Mouse (Mus musculus) induced T-regulatory cell, adult 2 months (primary cell): Measurements from ENCODE around the gene Hectd4.
A peak's percentile ranks its signal among the peaks of the same experiment; 100 is the strongest.

Experiments used
- DNase-seq: peaks from one replicate; pipeline ENCODE4 v3.0.0-alpha.2; 2012; ENCODE audit warnings: low read depth

Gene Hectd4

GRCm38 (mm10) chr5:121287213-121287612 is 67.2 kb downstream of the Hectd4 start:
- DNase-seq = no peak

GRCm38 (mm10) chr5:121290289-121290688 is 70.3 kb downstream of the Hectd4 start:
- no peak for DNase-seq

- no peak for DNase-seq
Observed at GRCm38 (mm10) chr5:121292309-121293165, 72.5 kb downstream of the Hectd4 start.

GRCm38 (mm10) chr5:121305009-121305408 is 85.0 kb downstream of the Hectd4 start:
- no peak for DNase-seq

GRCm38 (mm10) chr5:121307620-121308019 is 87.6 kb downstream of the Hectd4 start:
- no peak for DNase-seq

- DNase-seq = no peak
Observed at GRCm38 (mm10) chr5:121311576-121311975, 91.6 kb downstream of the Hectd4 start.

GRCm38 (mm10) chr5:121313764-121314474 is 93.9 kb downstream of the Hectd4 start:
- no peak for DNase-seq

GRCm38 (mm10) chr5:121326079-121326805 is 106.2 kb downstream of the Hectd4 start:
- DNase-seq = no peak

GRCm38 (mm10) chr5:121329333-121330058 is 109.5 kb downstream of the Hectd4 start:
- peak; percentile 49 for DNase-seq

- DNase-seq = peak; percentile 75
Observed at GRCm38 (mm10) chr5:121330154-121330816, 110.3 kb downstream of the Hectd4 start.

GRCm38 (mm10) chr5:121331731-121332130 is 111.7 kb downstream of the Hectd4 start:
- no peak for DNase-seq

GRCm38 (mm10) chr5:121333976-121334375 is 114.0 kb downstream of the Hectd4 start:
- DNase-seq = no peak

- no peak for DNase-seq
Observed at GRCm38 (mm10) chr5:121334454-121334853, 114.4 kb downstream of the Hectd4 start.

- peak; percentile 54 for DNase-seq
Observed at GRCm38 (mm10) chr5:121335426-121335825, 115.4 kb downstream of the Hectd4 start.

GRCm38 (mm10) chr5:121336009-121336408 is 116.0 kb downstream of the Hectd4 start:
- no peak for DNase-seq

GRCm38 (mm10) chr5:121336776-121337175 is 116.8 kb downstream of the Hectd4 start:
- no peak for DNase-seq

GRCm38 (mm10) chr5:121339507-121340230 is 119.7 kb downstream of the Hectd4 start:
- no peak for DNase-seq

- DNase-seq = peak; percentile 83
Observed at GRCm38 (mm10) chr5:121340965-121341473, 121.0 kb downstream of the Hectd4 start.

- DNase-seq = no peak
Observed at GRCm38 (mm10) chr5:121342490-121342889, 122.5 kb downstream of the Hectd4 start.

GRCm38 (mm10) chr5:121343997-121344396 is 124.0 kb downstream of the Hectd4 start:
- DNase-seq = no peak
